Mouse (Mus musculus): ENCODE measurements at regions not wholly inside any gene's neighbourhood (a gene's known extent, or its start where the extent isn't known, plus 50 kb on each side); places are given as distances from the start of the nearest gene placed in this dataset.

GRCm38 (mm10) chrX:13224902-13225301, 55.9 kb upstream of the Ddx3x start:
- DNase-seq, result peak in 1 of 2 experiments; percentile 13

GRCm38 (mm10) chrX:13226429-13226828, 54.3 kb upstream of the Ddx3x start:
- no peak for DNase-seq

GRCm38 (mm10) chrX:13229891-13230614, 50.7 kb upstream of the Ddx3x start:
- peak; percentile 20 to 63 for DNase-seq

GRCm38 (mm10) chrX:13230615-13231179, 50.1 kb upstream of the Ddx3x start:
- DNase-seq, result peak; percentile 82 to 84
